Mouse (Mus musculus) left cerebral cortex, postnatal 36 days (tissue): ENCODE data around the gene Cyb561. TPM values are rescaled to one million over a fixed set of nuclear protein-coding genes. Genes with fewer than 3 reads are reported as not detected.
A peak's percentile ranks its signal among the peaks of the same experiment; 100 is the strongest.

Source experiments
- DNase-seq, 2 experiments: peaks; one replicate each; pipeline ENCODE4 v3.0.0; 2021 to 2022; ENCODE audit warnings: low spot score in 2 of 2, mixed read lengths in 1 of 2
- intact Hi-C: fragments of 180-260 bp; cut with DNase I; formaldehyde crosslinking; loops from one replicate; pipeline ENCODE4 v1.15.1; 2025
- total RNA-seq, 2 experiments: library from RNA; stranded (reverse); gene quantifications; 2 replicates each; pipeline ENCODE4 v1.2.3; 2021

Cyb561 gene
- total RNA-seq = 10 to 100 TPM; 81.8 to 88.9 TPM

DNA sequence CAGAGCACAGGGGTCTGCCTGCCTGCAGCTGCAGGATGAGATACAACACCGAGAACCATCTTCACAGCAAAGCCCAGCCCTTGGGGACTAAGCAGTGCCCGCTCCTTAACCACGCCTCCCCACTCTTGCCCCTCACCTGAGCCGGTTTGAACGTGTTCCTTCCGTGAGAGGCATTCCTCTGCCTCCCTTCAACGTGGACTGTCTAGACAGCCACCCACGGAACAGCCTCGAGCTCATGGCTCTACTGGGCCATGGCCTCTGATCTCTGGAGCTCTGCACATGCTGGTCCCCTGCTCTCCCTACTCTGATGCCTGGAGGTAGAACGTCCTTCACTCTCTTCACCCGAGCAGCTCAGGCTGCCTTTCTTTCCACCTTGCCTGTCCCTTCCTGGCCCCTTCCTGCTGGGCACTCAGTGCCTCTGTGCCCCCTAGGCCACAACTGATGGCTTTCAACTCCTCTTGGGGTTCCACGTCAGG is at the start of gene Cyb561:
Gene Cyb561, minus strand, starts transcription at position 426 of the 476 bp plus-strand sequence.
- intact Hi-C loops = no loop called here
- no peak for DNase-seq

GRCm38 (mm10) chr11:106001718-106002117 is 48.6 kb upstream of the Cyb561 start:
- DNase-seq = no peak
- intact Hi-C loops = no loop called here

GRCm38 (mm10) chr11:106000062-106000461 is 46.9 kb upstream of the Cyb561 start:
- intact Hi-C loops = no loop called here

DNA sequence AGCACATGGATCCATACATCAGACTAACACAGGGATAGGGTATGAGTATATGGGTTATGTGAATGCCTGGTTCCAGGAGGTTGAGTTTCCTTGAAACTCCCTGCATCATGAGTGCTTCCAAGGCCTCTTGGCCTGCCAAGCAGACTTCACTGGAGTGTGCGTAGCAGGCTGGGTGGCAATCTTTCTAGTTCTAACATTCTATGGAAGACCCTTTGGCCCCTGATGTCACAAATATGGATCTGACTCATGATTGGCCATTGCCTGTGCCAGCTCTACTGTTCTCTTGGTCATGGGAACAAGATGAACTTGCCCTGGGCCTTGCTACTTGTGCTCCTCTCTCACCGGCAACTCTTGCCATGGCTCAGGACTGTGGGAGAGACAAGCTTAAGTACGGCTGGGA is 41.2 kb upstream of the Cyb561 start, which contains the start of gene Ace3:
Gene Ace3, plus strand, starts transcription at position 301 of the 400 bp plus-strand sequence.
- intact Hi-C loops = no loop called here
- DNase-seq = no peak

More at GRCm38 (mm10) chr11:106000062-106000461, 46.9 kb upstream of the Cyb561 start:
- no peak for DNase-seq

DNA sequence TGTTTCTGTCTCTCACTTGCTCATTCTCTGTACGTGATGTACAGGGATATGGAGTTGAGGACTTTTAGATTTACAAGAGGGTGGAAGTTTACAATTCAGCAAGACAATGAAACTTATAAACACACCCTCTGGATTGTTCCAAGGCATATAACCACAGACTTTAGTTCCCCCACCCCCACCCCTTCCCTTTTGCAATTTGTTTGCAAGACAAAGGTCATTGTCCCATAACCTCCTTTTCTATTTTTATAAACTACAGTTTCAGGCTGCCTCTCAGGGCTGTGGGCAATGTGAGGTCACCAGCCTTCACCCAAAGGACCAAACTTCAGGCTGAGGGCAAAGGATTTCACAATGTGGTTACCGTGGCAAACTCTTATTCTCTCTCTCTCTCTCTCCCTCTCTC is 37.1 kb upstream of the Cyb561 start:
- DNase-seq = no peak
- intact Hi-C loops = no loop called here

DNA sequence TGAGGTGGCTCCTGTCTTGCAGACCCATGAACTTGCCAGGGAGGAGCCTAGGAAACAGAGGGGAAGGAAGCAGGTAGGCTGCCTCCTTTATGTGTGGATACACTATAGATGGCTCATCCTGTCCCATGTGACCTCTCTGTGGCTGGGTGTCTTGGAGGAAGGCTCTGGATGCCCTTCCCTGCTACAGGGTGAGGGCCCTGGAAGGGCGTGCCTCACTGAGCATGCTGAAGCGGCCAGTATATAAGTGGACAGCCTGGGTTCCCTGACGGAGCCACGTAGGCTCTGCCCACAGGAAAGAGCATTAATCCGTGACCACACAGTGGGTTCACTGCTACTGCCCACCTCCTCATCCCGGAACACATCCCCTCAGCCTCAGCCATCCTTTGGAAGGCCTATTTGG is 36.3 kb upstream of the Cyb561 start:
- intact Hi-C loops = no loop called here
- DNase-seq = no peak

DNA sequence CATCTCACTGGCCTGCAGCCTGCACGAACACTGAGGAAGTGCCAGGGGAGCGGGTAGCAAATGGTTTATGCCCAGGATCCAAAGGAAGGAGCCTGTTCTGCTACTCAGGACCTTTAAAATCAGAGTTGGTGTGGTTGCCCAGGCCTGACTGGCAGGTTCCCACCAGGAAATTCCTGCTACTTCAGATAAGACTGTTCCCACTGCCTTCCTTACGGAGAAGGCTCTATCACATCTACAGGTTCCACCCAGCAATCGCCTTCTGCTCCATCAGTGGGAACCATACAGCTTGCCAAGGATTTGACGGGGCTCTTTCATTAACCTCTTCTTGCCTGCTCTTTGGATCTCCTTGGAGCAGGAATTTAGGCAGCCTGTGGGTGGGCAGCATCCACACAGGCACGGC is 34.3 kb upstream of the Cyb561 start:
- DNase-seq = no peak
- intact Hi-C loops = no loop called here

- no peak for DNase-seq
- intact Hi-C loops = no loop called here
Observed at GRCm38 (mm10) chr11:105984452-105984851, 31.3 kb upstream of the Cyb561 start.

- DNase-seq = no peak
- intact Hi-C loops = no loop called here
Observed at GRCm38 (mm10) chr11:105978634-105979033, 25.5 kb upstream of the Cyb561 start.

- no peak for DNase-seq
- intact Hi-C loops = no loop called here
Observed at GRCm38 (mm10) chr11:105978232-105978631, 25.1 kb upstream of the Cyb561 start.

DNA sequence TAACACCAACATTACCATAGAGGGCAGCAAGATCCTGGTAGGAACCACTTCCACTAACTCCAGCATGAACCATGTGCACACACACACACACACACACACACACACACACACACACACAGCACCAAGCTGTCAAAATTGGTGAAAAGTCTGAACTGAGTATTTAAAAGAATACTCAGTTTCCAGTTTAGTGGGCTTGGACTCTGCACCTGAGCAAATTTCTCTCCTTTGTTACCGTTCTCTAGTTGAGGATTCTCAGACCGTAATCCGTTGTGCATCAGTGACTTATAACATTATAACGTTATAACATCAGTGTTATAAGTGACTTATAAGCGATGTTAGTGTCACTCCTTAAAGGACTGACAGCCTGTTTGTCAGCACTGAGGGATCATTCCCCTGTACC is 22.5 kb upstream of the Cyb561 start:
- intact Hi-C loops = no loop called here
- DNase-seq = no peak

GRCm38 (mm10) chr11:105975050-105975449 is 21.9 kb upstream of the Cyb561 start:
- DNase-seq = no peak
- intact Hi-C loops = no loop called here

DNA sequence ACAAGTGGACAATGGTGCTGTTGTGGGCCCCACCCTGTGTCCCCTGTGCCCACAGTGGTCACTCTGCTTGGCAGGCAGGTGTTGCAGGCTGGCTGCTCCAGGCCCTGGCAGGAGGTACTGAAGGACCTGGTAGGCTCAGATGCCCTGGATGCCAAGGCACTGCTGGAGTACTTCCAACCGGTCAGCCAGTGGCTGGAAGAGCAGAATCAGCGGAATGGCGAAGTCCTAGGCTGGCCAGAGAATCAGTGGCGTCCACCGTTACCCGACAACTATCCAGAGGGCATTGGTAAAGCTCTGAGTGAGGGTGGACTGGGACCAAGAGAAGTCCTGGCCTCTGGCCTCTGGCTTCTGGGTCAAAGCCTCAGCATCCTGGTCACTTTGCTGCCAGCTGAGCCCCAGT is 21.5 kb upstream of the Cyb561 start:
- no peak for DNase-seq
- intact Hi-C loops = no loop called here

DNA sequence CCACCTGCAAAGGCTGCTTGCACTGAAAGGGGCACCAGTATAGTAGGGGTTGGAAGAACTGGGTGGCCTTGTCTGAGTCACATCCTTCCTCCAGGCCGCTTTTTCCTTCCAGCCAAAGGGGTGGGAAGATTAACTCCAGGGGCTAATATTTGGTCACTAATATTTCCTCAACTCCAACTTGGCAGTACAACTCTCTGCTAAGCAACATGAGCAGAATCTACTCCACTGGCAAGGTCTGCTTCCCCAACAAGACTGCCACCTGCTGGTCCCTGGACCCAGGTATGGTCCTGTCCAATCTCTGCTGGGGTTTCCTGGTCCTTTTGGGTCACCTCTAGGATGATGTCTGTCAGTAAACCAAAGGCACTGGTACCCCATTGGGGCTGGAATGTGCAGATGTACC is 16.4 kb upstream of the Cyb561 start:
- intact Hi-C loops = loop anchor here (5.0 kb wide), 1 partner anchor 42 kb away; no protein-coding TSS in a partner anchor
- no peak for DNase-seq

DNA sequence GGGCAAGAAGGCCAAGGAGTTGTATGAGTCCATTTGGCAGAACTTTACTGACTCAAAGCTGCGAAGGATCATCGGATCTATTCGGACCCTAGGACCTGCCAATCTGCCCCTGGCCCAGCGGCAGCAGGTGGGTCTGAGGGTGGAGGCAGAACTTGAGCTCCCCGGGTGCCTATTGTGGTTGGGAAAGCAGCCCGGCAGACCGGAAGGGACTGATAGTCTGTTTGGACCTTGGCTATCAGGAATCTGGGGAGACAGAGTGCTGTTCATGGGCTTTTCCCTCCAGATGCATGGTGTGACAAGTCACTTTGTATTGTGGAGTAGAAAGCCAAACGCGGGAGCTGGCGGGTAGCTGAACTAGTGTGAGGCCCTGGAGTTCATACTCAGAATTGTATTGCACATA is 15.8 kb upstream of the Cyb561 start:
- no peak for DNase-seq
- intact Hi-C loops = loop anchor here (5.0 kb wide), 1 partner anchor 42 kb away; no protein-coding TSS in a partner anchor

- DNase-seq = peak in 1 of 2 experiments; percentile 46
- intact Hi-C loops = loop anchor here (5.0 kb wide), 1 partner anchor 41 kb away; no protein-coding TSS in a partner anchor
Observed at GRCm38 (mm10) chr11:105967741-105968574, 14.8 kb upstream of the Cyb561 start, which contains the start of gene Ace. Gene Ace, plus strand, starts transcription at chr11:105967945.

DNA sequence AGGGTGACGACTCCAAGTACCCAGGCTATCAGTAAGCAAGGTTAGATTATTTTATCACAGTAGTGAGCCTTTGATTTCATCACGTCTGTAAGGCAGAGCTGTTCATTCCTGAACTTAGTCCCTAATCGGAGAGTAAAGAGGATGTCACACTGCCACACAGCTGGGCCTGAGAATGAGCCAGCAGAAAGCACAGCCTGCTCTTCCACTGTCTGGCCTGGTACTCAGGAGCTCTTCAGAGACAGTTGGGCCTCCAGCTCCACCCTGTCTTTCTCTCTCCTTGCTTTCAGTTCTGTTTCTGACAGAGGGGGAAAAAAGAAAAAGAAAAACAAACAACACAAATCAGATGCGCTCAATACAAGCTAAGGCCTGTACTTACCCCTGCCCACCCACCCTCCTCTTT is 13.2 kb upstream of the Cyb561 start:
- intact Hi-C loops = loop anchor here (5.0 kb wide), 1 partner anchor 39 kb away; no protein-coding TSS in a partner anchor
- no peak for DNase-seq

DNA sequence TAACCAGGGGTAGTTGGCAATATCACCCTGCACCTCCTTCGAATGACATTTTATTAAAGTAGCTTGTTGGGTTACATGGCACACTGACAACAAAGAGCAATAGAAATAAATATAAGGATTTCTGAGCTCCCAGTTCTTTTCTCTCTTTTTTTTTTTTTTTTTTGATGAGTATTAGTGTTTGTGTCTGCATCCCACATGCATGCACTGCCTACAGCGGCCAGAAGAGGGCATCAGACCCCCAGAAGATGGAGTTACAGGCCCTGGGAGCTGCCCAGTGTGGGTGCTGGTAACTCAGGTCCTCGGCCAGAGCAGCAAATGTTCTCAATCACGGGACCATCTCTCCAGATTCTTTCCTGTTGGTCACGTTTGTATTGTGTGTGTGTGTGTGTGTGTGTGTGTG is 11.6 kb upstream of the Cyb561 start:
- DNase-seq = no peak
- intact Hi-C loops = loop anchor here (5.0 kb wide), 2 partner anchors 37 to 43 kb away; partner anchors contain the start of gene Kcnh6

- DNase-seq = peak in 1 of 2 experiments; percentile 56
- intact Hi-C loops = no loop called here
Observed at GRCm38 (mm10) chr11:105959355-105959754, 6.2 kb upstream of the Cyb561 start.

GRCm38 (mm10) chr11:105958566-105958965 is 5.4 kb upstream of the Cyb561 start:
- intact Hi-C loops = no loop called here

GRCm38 (mm10) chr11:105957501-105957900 is 4.4 kb upstream of the Cyb561 start:
- intact Hi-C loops = no loop called here
- no peak for DNase-seq

More at GRCm38 (mm10) chr11:105958566-105958965, 5.4 kb upstream of the Cyb561 start:
- no peak for DNase-seq
